Mouse (Mus musculus) heart, embryonic 11.5 days (tissue): ENCODE measurements around the gene Cyp24a1. TPM values are rescaled to one million over a fixed set of nuclear protein-coding genes. Genes with fewer than 3 reads are reported as not detected.

Source experiments
- ATAC-seq: fragments of 200-750 bp; cut with Nextera tagmentation; replicated peaks from 2 replicates; pipeline ENCODE4 v1.8.0; 2017; ENCODE audit warnings: moderate library complexity; ENCODE audit not compliant: insufficient number of reproducible peaks, low FRiP score, low TSS enrichment
- H3K27ac ChIP-seq: fragments of 300-500 bp; sonication (generic); 2 replicates; pipeline ENCODE4 v1.5.1; 2014; ENCODE audit warnings: mild to moderate bottlenecking, low read depth, low read length
- H3K27me3 ChIP-seq: fragments of 300-500 bp; sonication (generic); 2 replicates; pipeline ENCODE4 v1.6.1; 2014; ENCODE audit warnings: mild to moderate bottlenecking, low read length, mixed read lengths; ENCODE audit not compliant: control insufficient read depth, insufficient read depth
- H3K36me3 ChIP-seq: fragments of 300-500 bp; sonication (generic); 2 replicates; pipeline ENCODE4 v1.6.1; 2014; ENCODE audit warnings: mild to moderate bottlenecking, low read length, moderate library complexity, mixed read lengths; ENCODE audit not compliant: control insufficient read depth, insufficient read depth
- H3K4me1 ChIP-seq: fragments of 300-500 bp; sonication (generic); 2 replicates; pipeline ENCODE4 v1.6.1; 2014; ENCODE audit warnings: low read length; ENCODE audit not compliant: control insufficient read depth, insufficient read depth
- H3K4me2 ChIP-seq: fragments of 300-500 bp; sonication (generic); 2 replicates; pipeline ENCODE4 v1.6.1; 2014; ENCODE audit warnings: mild to moderate bottlenecking, moderate library complexity
- H3K4me3 ChIP-seq: fragments of 300-500 bp; sonication (generic); 2 replicates; pipeline ENCODE4 v1.5.1; 2014; ENCODE audit warnings: low read depth, low read length
- H3K9ac ChIP-seq: fragments of 300-500 bp; sonication (generic); 2 replicates; pipeline ENCODE4 v1.6.1; 2014; ENCODE audit warnings: mild to moderate bottlenecking, low read depth, low read length, moderate library complexity
- H3K9me3 ChIP-seq: fragments of 300-500 bp; sonication (generic); replicated peaks from 2 replicates; pipeline ENCODE4 v1.6.1; 2016; ENCODE audit warnings: low read length; ENCODE audit not compliant: control insufficient read depth
- WGBS: fragments of 180-500 bp; shearing (Covaris S2); extraction: QIAGEN DNeasy Blood & Tissue Kit; methylation state at CpG from one replicate; pipeline ENCODE4 v1.1.7; 2014; ENCODE audit not compliant: insufficient replicate concordance; 5-methylcytosine and 5-hydroxymethylcytosine counted together
- polyA plus RNA-seq: library from polyadenylated mRNA; unstranded; fragments of >200 nt; fragmentation: Nextera tagmentation; extraction: Ambion mirVana; gene quantifications from 2 replicates; pipeline ENCODE4 v1.2.1, GENCODE M21; 2014

The Cyp24a1 gene
- polyA plus RNA-seq, 1 experiment from 2014 or later: not detected

- H3K9ac ChIP-seq: no peak overlapping the region
- 86% methylated on average over 3 of the region's 3 CpGs for WGBS
- H3K4me2 ChIP-seq: no peak overlapping the region
- H3K4me1 ChIP-seq: no peaks in the 10 kb centered on the region
- H3K4me3 ChIP-seq: no peak overlapping the region
- 0 out of 2 replicates have a peak, but pooled peaks cover 2% of the 10 kb centered on the region for H3K27me3 ChIP-seq
- no peaks in the 10 kb centered on the region for H3K9me3 ChIP-seq
- H3K27ac ChIP-seq: no peak overlapping the region
- no peak for ATAC-seq
- no peaks in the 10 kb centered on the region for H3K36me3 ChIP-seq
Observed at GRCm38 (mm10) chr2:170530256-170530655, 33.3 kb upstream of the Cyp24a1 start.

- H3K36me3 ChIP-seq: no peaks in the 10 kb centered on the region
- H3K27me3 ChIP-seq: 0 out of 2 replicates have a peak, but pooled peaks cover 2% of the 10 kb centered on the region
- no peak overlapping the region for H3K4me2 ChIP-seq
- WGBS: 82% methylated on average over 7 of the region's 7 CpGs
- H3K4me1 ChIP-seq: no peaks in the 10 kb centered on the region
- no peaks in the 10 kb centered on the region for H3K9me3 ChIP-seq
- H3K4me3 ChIP-seq: no peak overlapping the region
- H3K9ac ChIP-seq: no peak overlapping the region
- no peak for ATAC-seq
- H3K27ac ChIP-seq: no peak overlapping the region
Observed at GRCm38 (mm10) chr2:170529766-170530165, 32.8 kb upstream of the Cyp24a1 start.

- H3K9ac ChIP-seq: no peak overlapping the region
- WGBS: 91% methylated on average over 16 of the region's 16 CpGs
Observed at GRCm38 (mm10) chr2:170528061-170528460, 31.1 kb upstream of the Cyp24a1 start.

GRCm38 (mm10) chr2:170526513-170526912 lies 29.6 kb upstream of the Cyp24a1 start:
- 72% methylated on average over 8 of the region's 8 CpGs for WGBS

More at GRCm38 (mm10) chr2:170528061-170528460, 31.1 kb upstream of the Cyp24a1 start:
- H3K4me2 ChIP-seq: no peak overlapping the region
- no peak overlapping the region for H3K4me3 ChIP-seq
- H3K27ac ChIP-seq: no peak overlapping the region
- 0 out of 2 replicates have a peak, but pooled peaks cover 2% of the 10 kb centered on the region for H3K27me3 ChIP-seq
- ATAC-seq: no peak
- H3K36me3 ChIP-seq: no peaks in the 10 kb centered on the region
- no peaks in the 10 kb centered on the region for H3K9me3 ChIP-seq
- H3K4me1 ChIP-seq: no peaks in the 10 kb centered on the region

GRCm38 (mm10) chr2:170520321-170520971 lies 23.5 kb upstream of the Cyp24a1 start:
- no peak overlapping the region for H3K4me3 ChIP-seq
- H3K4me2 ChIP-seq: no peak overlapping the region
- no peak overlapping the region for H3K27ac ChIP-seq
- 5% methylated on average over 7 of the region's 7 CpGs for WGBS
- H3K27me3 ChIP-seq: no peaks in the 10 kb centered on the region
- no peak overlapping the region for H3K9ac ChIP-seq
- ATAC-seq: no peak
- H3K9me3 ChIP-seq: no peaks in the 10 kb centered on the region
- peaks cover 5% of the 10 kb centered on the region; the same call in 1 of the 2 replicates for H3K36me3 ChIP-seq
- H3K4me1 ChIP-seq: no peaks in the 10 kb centered on the region

More at GRCm38 (mm10) chr2:170526513-170526912, 29.6 kb upstream of the Cyp24a1 start:
- no peak for ATAC-seq
- H3K9ac ChIP-seq: no peak overlapping the region
- H3K4me2 ChIP-seq: no peak overlapping the region
- no peak overlapping the region for H3K27ac ChIP-seq
- no peaks in the 10 kb centered on the region for H3K9me3 ChIP-seq
- H3K27me3 ChIP-seq: no peaks in the 10 kb centered on the region
- H3K36me3 ChIP-seq: no peaks in the 10 kb centered on the region
- no peaks in the 10 kb centered on the region for H3K4me1 ChIP-seq
- no peak overlapping the region for H3K4me3 ChIP-seq

GRCm38 (mm10) chr2:170513756-170514155 lies 16.8 kb upstream of the Cyp24a1 start:
- 84% methylated on average over 12 of the region's 12 CpGs for WGBS
- peaks cover 16% of the 10 kb centered on the region for H3K4me1 ChIP-seq
- no peak overlapping the region for H3K4me3 ChIP-seq
- no peak overlapping the region for H3K9ac ChIP-seq
- H3K9me3 ChIP-seq: no peaks in the 10 kb centered on the region
- no peak overlapping the region for H3K4me2 ChIP-seq
- no peaks in the 10 kb centered on the region for H3K27me3 ChIP-seq
- peaks cover 5% of the 10 kb centered on the region for H3K36me3 ChIP-seq
- H3K27ac ChIP-seq: no peak overlapping the region
- ATAC-seq: no peak

GRCm38 (mm10) chr2:170511073-170511891 lies 14.3 kb upstream of the Cyp24a1 start:
- Histone ChIP-seq H3K36me3 (peaks cover 3% of the 10 kb centered on the region; the same call in 1 of the 2 replicates), H3K27me3 (peaks cover 15% of the 10 kb centered on the region), H3K9ac (peak overlapping the region; percentile 90), H3K27ac (peak overlapping the region; percentile 76), H3K4me2 (peak overlapping the region; percentile 85), H3K9me3 (no peaks in the 10 kb centered on the region), H3K4me3 (peak overlapping the region; percentile 65), H3K4me1 (peaks cover 16% of the 10 kb centered on the region)
- WGBS: under 1% methylated on average over 53 of the region's 69 CpGs
- peak; percentile 77 for ATAC-seq

- Histone ChIP-seq H3K27ac (no peak overlapping the region), H3K36me3 (no peaks in the 10 kb centered on the region), H3K9ac (no peak overlapping the region), H3K4me1 (peaks cover 16% of the 10 kb centered on the region), H3K4me2 (peak overlapping the region; percentile 66), H3K4me3 (peak overlapping the region; percentile 36), H3K9me3 (no peaks in the 10 kb centered on the region), H3K27me3 (peaks cover 30% of the 10 kb centered on the region)
- ATAC-seq: no peak
- 3% methylated on average over 12 of the region's 12 CpGs for WGBS
Observed at GRCm38 (mm10) chr2:170508821-170509220, 11.9 kb upstream of the Cyp24a1 start.
